Mouse (Mus musculus) layer of hippocampus, adult 11-12 months (tissue): ENCODE measurements around the gene Slc30a3.
A peak's percentile ranks its signal among the peaks of the same experiment; 100 is the strongest.
"Not testable (repeated sequence)": the region's sequence is repeated elsewhere in the genome, so short reads cannot be mapped to it uniquely, and the experiment has no call there.

ENCODE experiments used
- DNase-seq: peaks from one replicate; pipeline ENCODE4 v3.0.0; 2022; ENCODE audit warnings: low spot score

Slc30a3 gene

DNA sequence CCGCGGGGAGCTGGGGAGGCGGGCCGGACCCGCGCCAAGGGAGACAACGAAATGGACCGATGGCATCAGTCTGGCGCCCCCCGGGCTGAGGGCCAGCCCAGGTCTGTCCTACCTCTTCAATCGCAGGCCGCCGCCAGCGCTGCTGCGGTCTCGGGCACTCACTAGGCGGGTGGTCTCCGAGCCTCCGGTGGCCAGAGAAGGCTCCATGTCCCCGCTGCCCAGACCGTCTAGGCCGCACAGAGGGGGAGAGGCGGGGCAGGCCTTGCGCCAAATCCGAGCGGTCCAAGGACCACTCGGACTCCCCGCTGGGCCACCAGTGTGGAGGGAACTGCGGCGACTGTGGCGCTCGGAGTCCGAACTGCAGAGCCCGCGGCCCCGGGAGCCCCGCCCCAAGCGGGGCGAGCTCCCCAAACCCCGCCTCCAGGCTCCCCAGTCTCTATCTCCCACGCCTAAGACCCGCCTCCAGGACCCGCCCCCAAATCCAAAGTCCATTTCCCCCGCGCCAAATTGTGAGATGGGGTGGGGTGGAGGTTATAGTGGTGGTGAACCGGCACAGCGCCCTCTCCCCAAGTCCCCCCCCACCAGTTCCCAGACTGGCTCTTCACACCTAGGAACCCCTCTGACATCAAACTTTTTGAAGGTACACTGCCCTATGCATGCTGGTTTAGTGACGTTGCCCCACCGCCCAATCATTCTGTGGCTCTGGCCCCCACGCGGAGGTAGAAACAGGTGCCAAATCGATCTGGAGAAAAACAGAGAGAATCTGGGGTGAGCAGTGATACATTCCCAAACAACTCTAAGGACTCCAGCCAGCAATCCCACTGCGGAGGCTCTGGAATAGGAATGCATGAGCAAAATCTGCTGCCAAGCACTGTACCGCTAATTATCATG is 14.6 kb downstream of the Slc30a3 start:
- peak; percentile 64 for DNase-seq

GRCm38 (mm10) chr5:31092231-31092975 is 15.6 kb downstream of the Slc30a3 start:
- peak; percentile 63 for DNase-seq

GRCm38 (mm10) chr5:31087131-31087530 is 20.9 kb downstream of the Slc30a3 start:
- no peak for DNase-seq

DNA sequence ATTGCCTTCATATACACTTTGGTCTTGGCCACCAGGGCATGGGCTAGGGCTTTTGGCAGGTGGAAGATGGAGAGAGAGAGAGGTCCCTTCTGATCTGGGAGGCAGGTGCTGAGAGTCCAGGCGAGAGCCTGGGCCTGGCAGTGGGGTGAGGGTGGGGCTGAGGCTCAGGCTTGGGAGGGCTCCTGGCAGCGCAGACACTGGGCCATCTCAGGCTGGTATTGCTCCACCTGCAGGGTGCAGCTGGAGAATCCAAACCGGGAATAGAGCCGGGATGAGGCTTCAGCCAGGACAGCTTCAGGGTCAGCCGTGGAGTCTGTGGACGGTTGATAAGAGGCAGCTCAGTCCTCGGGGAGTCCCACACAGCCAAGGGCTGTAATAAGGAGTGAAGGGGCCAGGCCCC is 21.4 kb downstream of the Slc30a3 start:
- DNase-seq = no peak

DNA sequence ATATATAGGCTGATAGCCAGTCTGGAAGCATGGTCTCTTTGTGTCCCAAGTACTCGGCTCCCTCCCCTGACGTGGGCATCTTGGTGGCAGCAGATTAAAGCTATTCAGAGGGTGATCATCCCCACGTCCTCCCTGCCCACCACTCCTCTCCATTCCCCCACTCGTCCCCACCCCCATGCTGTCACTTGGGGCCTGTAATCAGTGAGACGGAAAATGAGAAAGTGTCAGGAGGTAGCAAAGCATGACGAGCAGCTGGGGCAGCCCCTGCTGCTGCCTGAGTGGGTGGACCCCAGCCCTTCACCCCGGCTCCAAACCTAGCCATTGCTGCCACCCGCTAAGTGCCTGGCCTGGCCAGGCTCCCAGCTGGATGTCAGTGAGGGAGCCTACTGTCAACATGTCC is 24.1 kb downstream of the Slc30a3 start:
- DNase-seq = no peak

GRCm38 (mm10) chr5:31082935-31083625 is 25.0 kb downstream of the Slc30a3 start:
- DNase-seq = no peak

DNA sequence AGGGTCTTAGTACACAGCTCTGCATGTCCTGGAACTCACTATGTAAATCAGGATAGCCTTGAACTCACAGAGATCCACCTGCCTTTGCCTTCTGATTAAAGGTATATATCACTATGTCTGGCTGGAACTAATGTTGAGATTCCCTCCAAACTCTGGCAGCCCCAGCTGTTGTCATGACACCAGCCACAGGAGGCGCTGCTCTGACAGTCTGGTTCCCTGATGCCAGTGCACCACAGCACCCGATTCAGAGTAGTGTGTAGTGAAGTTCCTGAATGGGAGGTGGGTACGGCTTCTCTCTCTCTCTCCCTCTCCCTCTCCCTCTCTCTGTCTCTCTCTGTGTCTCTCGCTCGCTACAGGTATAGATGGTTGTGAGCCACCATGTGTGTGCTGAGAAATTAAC is 25.7 kb downstream of the Slc30a3 start:
- DNase-seq = peak; percentile 68

GRCm38 (mm10) chr5:31081386-31081785 is 26.7 kb downstream of the Slc30a3 start:
- DNase-seq = no peak

- no peak for DNase-seq
Observed at GRCm38 (mm10) chr5:31080795-31081164, 27.3 kb downstream of the Slc30a3 start.

GRCm38 (mm10) chr5:31080059-31080794 is 27.8 kb downstream of the Slc30a3 start:
- peak; percentile 52 for DNase-seq

DNA sequence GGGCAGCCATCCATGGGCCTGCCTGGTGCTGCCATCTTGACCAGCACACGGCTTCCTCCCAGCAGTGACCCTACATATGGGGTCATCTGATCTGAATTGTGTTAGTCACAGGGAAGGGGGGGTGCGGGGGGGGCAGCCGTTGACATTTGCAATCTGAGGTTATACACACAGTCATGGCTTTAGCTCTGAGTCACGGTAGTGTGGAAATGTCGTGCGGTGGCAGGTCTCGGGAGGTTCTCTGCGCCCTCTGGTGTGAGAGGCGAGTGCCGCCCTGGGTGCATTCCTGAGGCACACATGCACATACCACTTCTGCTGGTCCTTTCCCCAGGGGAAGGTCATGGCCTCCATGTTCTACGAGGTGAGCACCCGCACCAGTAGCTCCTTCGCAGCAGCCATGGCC is 31.7 kb downstream of the Slc30a3 start:
- no peak for DNase-seq

GRCm38 (mm10) chr5:31073176-31073575 is 34.9 kb downstream of the Slc30a3 start:
- no peak for DNase-seq

- DNase-seq = no peak
Observed at GRCm38 (mm10) chr5:31071821-31072220, 36.2 kb downstream of the Slc30a3 start.

DNA sequence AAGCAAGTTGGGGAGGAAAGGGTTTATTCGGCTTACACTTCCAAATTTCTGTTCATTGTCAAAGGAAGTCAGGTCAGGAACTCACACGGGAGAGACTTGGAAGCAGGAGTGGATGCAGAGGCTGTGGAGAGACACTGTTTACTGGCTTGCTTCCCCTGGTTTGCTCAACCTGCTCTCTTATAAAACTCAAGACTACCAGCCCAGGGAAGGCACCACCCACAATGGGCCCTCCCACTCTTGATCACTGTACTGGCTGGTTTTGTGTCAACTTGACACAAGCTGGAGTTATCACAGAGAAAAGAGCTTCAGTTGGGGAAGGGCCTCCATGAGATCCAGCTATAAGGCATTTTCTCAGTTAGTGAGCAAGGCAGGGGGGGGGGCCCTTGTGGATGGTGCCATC is 37.0 kb downstream of the Slc30a3 start:
- DNase-seq = no peak

DNA sequence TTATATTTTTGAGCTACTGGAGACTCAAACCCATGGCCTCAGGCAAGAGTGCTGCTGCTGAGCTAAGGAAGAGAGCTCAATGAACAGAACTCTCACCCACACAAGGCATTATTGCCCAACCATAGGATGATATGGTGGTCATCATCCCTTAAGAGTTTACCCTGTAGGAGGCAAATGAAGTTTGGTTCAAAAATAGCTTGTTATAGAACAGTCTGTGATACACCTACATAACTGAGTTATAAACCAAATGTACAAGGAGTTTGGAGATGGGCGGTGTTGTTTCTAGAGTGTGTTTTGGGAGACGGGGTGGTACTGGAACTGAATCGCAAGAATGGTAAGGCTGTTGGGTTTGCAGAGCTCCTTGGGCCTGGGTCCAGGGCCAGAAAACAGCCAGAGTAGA is 38.2 kb downstream of the Slc30a3 start:
- DNase-seq = no peak

DNA sequence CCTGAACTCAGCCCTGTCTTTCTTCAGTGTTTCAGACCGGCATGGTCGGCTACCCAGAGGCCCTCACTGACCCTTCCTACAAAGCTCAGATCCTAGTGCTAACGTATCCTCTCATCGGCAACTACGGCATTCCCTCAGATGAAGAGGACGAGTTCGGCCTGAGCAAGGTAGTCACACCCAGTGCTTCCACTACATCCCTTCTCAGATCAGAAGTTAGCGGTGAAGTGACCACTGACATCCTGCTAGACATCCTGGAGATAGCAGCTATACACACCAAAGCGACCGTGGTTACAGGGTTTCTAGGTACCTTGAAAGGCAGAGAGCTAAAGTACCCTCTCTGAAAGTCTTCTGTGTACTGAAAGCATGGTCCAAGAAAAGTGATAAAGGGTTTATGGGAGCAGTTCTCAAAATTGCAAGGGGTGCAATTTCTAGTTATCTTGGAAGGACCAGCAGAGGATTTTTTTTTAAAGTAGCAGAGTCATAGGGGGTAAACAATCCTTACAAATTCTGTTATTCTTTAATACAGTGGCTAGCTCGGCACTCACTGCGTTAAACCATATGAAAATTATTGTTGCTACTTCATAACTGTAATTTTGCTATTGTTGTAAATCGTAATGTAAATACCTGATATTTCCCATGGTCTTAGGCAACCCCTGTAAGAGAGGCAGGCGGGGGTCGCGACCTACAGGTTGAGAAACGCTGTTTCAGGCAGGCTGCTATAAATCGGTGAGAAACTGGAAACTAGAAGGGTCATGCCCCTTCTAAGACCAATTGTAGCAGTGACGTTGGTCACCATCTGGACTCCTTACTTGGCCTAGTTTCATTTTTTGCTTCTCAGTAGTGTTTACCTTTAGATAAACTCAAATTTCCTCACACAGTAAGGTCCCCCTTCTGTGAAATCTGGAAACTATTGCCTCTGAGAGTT is 52.6 kb downstream of the Slc30a3 start:
- no peak for DNase-seq

GRCm38 (mm10) chr5:31054261-31055215 is 53.5 kb downstream of the Slc30a3 start, which contains the start of gene Cad:
Gene Cad, plus strand, starts transcription at chr5:31054780.
- DNase-seq = peak; percentile 92

GRCm38 (mm10) chr5:31053728-31054127 is 54.3 kb downstream of the Slc30a3 start:
- not testable (repeated sequence) for DNase-seq

DNA sequence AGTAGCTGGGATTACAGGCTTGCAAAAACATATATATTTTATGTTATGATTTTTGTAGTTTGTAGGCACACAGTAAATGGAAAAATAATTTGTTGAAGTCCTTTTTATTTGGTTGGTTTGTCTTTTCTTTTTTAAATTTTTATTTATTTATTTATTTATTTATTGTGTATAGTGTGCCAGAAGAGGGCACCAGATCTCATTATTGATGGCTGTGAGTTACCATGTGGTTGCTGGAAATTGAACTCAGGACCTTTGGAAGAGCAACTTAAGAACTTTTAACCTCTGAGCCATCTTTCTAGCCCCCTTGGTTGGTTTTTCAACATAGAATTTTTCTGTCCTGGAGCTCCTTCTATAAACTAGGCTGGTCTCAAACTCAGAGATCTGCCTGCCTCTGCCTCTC is 57.6 kb downstream of the Slc30a3 start:
- DNase-seq = no peak
